Mouse (Mus musculus) urinary bladder, adult 2 months (tissue): ENCODE results near the gene Rab11fip5. TPM values are rescaled to one million over a fixed set of nuclear protein-coding genes. Genes with fewer than 3 reads are reported as not detected.

Experiments
- DNase-seq: peaks from one replicate; pipeline ENCODE4 v3.0.0; 2022; ENCODE audit warnings: low spot score
- polyA plus RNA-seq: library from polyadenylated mRNA; depleted of rRNA; stranded (reverse); fragments of >200 nt; gene quantifications from 2 replicates; pipeline ENCODE4 v1.2.3, GENCODE M21; 2012; rRNA removed

The Rab11fip5 gene
- 56.5 and 58.1 TPM in 2 replicates for polyA plus RNA-seq

DNA sequence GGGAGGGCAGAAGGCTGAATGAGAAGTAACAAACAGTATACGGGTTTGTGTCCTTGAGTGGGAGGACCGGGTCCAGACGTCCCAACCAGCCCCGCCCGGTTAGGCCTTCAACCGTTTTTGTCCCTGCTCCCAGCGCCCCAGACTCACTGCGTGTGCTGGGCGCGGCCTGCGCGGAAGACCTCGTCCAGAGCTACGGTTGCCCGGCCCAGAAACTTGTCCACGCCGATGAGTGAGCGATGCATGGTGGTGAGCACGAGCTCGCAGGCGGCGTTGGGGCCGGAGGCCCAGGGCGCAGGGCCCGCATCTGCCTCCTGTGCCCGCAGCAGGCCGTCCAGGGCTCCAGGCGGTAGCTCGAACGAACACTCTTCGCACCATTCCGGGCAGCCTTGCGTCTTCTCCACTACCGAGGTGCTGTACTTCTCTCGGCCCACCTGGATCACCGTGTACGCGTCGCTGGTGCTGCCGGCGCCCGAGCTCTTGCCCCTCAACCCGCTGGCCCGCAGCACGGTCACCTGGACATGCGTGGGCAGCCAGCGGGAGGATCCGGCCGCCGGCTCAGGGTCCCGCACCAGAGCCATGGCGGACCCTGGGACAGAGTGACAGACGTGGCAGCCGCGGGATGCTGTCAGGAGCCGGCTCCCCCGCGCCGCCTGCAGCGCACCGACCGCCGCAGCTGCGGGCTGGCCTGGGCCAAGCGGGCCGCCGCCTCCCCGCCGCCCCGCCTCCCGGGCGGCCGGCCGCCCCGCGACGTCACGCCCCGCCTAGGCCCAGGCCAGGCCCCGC, at the start of gene Rab11fip5:
Rab11fip5 (minus strand) TSS at position 684 of the 783 bp plus-strand sequence.
- peak; percentile 49 for DNase-seq

GRCm38 (mm10) chr6:85423836-85424379, 49.5 kb upstream of the Rab11fip5 start, which contains the start of gene Noto:
Gene Noto, plus strand, starts transcription at chr6:85423886.
- DNase-seq = no peak

DNA sequence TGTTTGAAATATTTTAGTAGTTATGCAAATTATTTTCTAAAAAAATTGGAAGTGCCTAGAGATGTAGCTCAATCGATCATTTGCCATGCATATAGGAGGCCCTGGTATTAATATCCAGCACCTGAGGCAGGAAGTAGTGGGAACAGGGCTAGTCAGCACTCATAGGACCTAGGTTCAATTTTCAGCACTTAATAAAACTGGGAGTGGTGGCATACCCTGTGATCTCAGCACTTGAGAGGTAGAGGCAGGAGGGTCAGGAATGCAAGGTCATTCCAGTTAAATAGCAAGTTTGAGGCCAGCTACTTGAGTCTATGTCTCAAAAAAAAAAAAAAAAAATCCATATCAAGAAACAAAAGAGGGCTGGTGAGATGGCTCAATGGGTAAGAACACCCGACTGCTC, 44.7 kb upstream of the Rab11fip5 start:
- no peak for DNase-seq

DNA sequence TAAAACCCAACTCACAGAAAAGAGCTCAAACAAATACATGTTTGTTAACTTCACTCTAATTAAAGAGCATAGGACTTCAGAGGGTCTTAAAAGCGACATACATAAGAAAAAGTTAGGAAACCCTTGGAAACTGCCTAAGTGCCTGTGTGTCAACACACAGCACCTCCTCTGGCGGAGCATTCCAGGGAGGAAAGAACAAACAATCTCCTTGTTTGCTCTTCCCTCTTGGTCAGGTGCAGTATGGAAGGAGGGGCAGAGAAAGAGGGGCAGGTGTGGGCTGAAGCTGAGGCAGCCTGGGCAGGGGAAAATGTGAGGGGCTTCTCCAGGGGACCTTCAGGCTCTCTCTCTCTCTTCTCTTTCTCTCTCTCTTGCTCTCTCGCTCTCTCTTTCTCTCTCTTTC, 41.4 kb upstream of the Rab11fip5 start:
- no peak for DNase-seq

DNA sequence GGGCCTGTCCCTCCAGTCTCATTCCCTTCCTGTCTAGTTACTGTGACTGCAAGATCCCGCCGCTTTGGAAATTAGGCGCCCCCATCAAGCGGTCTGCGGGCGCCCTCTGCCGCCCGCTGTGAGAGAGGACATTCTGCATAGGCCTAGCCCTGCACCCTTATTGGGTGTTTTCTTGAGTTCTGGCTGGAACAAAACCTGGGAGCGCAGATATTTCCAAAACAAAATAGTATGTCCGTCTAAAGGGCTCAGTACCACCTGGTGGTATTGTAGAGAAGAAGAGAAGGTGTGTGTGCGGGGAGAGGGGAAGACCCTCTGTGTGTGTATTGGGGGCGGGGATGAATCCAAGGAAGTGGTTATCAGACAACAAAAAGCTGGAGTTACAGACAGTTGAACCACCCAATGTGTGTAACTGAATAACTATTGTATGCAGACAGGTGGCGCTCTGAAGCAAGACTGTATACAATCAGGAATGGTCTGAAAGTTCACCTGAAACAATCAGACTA, 36.4 kb upstream of the Rab11fip5 start:
- DNase-seq = no peak

GRCm38 (mm10) chr6:85409003-85409402, 34.6 kb upstream of the Rab11fip5 start:
- no peak for DNase-seq

GRCm38 (mm10) chr6:85403039-85403438, 28.6 kb upstream of the Rab11fip5 start:
- no peak for DNase-seq

GRCm38 (mm10) chr6:85402613-85403012, 28.2 kb upstream of the Rab11fip5 start:
- no peak for DNase-seq

- no peak for DNase-seq
Measured at GRCm38 (mm10) chr6:85399715-85400114, 25.3 kb upstream of the Rab11fip5 start.

GRCm38 (mm10) chr6:85397165-85397564, 22.7 kb upstream of the Rab11fip5 start:
- no peak for DNase-seq

- DNase-seq = no peak
Measured at GRCm38 (mm10) chr6:85395360-85395759, 20.9 kb upstream of the Rab11fip5 start.

DNA sequence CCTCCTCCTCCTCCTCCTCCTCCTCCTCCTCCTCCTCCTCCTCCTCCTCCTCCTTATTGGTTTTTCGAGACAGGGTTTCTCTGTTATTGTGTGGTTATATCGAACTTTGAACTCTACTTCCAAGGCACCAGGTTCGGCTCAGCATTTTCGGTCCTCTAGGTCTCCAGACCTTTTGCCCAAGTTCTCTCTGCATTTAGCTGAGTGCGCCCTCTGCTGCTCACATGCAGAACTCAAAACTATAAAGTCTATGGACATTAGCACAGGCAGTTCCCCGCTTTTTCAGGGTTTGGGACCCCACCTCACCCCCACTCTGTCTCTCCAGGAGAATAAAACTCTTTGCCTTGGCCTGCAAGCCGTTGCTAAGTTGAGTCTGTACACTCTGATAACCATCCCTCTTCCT, 17.4 kb upstream of the Rab11fip5 start:
- peak; percentile 41 for DNase-seq

GRCm38 (mm10) chr6:85388608-85389007, 14.2 kb upstream of the Rab11fip5 start:
- no peak for DNase-seq

DNA sequence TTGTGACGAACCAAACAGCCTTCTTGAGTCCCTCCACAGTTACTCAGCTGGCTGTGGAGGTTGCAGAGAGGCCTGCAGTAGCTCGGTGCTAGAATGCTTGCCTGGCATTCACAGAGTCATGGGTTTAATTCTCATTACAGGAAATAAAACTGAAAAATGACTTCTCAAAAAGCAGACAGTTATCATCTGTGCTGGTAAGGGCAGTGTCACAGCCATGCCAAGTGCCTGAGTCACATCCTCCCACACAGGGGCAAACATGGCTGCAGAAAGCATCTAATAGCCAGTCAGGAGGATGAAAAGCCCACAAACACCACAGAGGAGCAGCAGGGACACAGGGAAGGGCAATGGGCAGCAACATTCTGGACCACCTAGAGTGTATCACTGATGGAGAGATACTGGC, 8.4 kb upstream of the Rab11fip5 start:
- DNase-seq = no peak

DNA sequence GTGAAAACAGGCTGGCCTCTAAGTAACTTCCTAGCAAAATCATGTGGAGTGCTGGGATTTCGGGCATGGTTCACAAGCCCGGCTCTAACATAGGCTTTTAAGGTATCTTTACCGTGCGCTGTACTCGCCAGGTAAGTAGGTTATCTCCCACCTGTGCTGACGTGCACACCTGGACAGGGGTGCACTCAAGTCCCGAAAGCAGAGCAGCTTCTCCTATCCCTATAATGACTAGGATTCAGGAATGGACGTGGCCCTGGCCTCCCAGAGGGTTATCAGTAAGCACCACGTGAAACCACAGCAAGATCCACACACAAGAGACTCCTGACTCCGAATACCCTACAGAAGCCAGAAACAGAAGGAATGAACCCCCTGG, 7.2 kb upstream of the Rab11fip5 start:
- DNase-seq = no peak

- no peak for DNase-seq
Measured at GRCm38 (mm10) chr6:85380901-85381647, 6.6 kb upstream of the Rab11fip5 start.

DNA sequence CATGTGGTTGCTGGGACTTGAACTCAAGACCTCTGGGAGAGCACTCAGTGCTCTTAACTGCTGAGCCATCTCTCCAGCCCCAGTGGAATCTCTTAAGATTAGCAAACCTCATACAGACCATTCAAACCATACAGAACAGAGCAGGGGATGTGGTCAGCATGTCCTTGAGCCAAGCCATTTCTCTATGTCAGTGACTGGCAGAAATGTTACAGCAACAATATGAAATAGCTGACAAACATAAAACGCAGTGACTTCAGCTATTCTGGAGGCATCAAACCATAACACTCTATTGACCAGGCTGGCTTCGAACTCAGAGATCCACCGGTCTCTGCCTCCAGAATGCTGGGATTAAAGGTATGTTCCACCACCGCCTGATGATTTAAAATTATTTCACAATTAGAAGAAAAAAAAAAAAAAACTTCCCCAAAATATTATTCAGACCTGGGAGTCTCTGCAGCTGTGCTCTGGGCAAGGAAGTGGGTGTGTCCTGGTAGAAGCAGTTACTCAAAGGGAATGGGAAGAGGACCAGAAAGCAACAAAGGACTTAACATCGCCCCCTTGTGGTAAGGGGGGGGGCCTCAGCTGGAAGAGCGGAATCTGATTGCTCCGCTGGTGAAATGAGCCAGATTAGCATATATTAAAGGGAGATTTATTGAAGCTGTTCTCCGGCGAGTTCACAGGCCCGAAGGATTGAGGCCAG, 5.9 kb upstream of the Rab11fip5 start:
- DNase-seq = peak; percentile 42

DNA sequence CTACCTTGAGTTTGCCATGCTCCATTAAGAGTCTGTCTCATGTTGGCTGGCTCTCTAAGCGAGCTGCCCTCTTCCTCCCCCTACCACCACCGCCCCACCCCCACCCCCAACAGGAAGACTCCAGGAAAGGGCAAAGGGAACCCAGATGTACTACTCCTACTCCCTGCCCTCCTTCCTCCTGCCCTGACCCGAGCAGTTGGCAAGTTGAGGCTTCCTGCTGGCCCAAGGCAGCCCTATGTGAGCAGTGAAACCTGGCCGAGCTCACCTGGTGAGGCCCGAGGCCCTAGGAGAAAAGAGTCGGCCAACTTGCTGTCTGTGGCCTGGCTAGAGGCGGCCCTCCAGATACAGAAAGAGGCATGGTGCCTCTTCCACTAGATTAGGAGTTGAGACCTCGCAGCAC, 4.2 kb upstream of the Rab11fip5 start:
- DNase-seq = no peak

DNA sequence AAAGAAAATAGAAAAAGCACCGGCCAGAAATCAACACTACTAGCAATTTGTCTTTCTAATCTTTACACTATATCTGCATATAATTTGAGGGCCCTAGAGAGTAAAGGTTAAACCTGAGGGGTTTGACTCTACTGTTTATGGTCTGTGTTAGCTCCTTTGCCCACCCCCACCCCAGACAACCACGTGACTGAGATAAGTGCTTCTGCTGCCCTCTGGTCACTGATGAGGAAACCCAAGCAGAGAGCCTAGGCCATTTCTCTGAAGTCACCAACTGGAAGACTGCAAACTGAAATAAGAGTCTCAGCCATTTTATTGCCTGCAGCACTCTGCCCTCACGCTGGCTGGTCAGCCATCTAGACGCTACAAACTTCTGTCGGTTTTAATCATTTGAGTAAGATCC, 3.4 kb upstream of the Rab11fip5 start:
- DNase-seq = no peak

GRCm38 (mm10) chr6:85377066-85377734, 2.8 kb upstream of the Rab11fip5 start:
- DNase-seq = no peak

GRCm38 (mm10) chr6:85374734-85375114, 290 bp upstream of the Rab11fip5 start:
- peak; percentile 87 for DNase-seq
